Mouse (Mus musculus) heart, embryonic 15.5 days (tissue): ENCODE data around the gene Dnajb13. TPM values are rescaled to one million over a fixed set of nuclear protein-coding genes. Genes with fewer than 3 reads are reported as not detected.
A peak's percentile ranks its signal among the peaks of the same experiment; 100 is the strongest.

Source experiments
- ATAC-seq: fragments of 200-750 bp; cut with Nextera tagmentation; replicated peaks from 2 replicates; pipeline ENCODE4 v1.8.0; 2017; ENCODE audit warnings: low read depth, moderate TSS enrichment; ENCODE audit not compliant: insufficient number of reproducible peaks, insufficient read depth, low FRiP score
- H3K27ac ChIP-seq: fragments of 300-500 bp; sonication (generic); 2 replicates; pipeline ENCODE4 v1.5.1; 2015; ENCODE audit warnings: mild to moderate bottlenecking, inconsistent platforms
- H3K27me3 ChIP-seq: fragments of 300-500 bp; sonication (generic); 2 replicates; pipeline ENCODE4 v1.6.1; 2015; ENCODE audit warnings: inconsistent platforms
- H3K36me3 ChIP-seq: fragments of 300-500 bp; sonication (generic); 2 replicates; pipeline ENCODE4 v1.6.1; 2015; ENCODE audit warnings: mild to moderate bottlenecking, inconsistent platforms
- H3K4me1 ChIP-seq: fragments of 300-500 bp; sonication (generic); replicated peaks from 2 replicates; pipeline ENCODE4 v1.6.1; 2015; ENCODE audit warnings: inconsistent platforms
- H3K4me2 ChIP-seq: fragments of 300-500 bp; sonication (generic); 2 replicates; pipeline ENCODE4 v1.6.1; 2015; ENCODE audit warnings: inconsistent platforms, mild to moderate bottlenecking, moderate library complexity
- H3K4me3 ChIP-seq: fragments of 300-500 bp; sonication (generic); 2 replicates; pipeline ENCODE4 v1.5.1; 2015; ENCODE audit warnings: mild to moderate bottlenecking, inconsistent platforms
- H3K9ac ChIP-seq: fragments of 300-500 bp; sonication (generic); 2 replicates; pipeline ENCODE4 v1.6.1; 2015; ENCODE audit warnings: mild to moderate bottlenecking, inconsistent platforms
- H3K9me3 ChIP-seq: fragments of 300-500 bp; sonication (generic); replicated peaks from 2 replicates; pipeline ENCODE4 v1.6.1; 2016; ENCODE audit warnings: inconsistent platforms
- WGBS: fragments of 180-500 bp; shearing (Covaris S2); methylation state at CpG from one replicate; pipeline ENCODE4 v1.1.7; 2015; ENCODE audit warnings: mixed read lengths; 5-methylcytosine and 5-hydroxymethylcytosine counted together
- polyA plus RNA-seq: library from polyadenylated mRNA; unstranded; fragments of >200 nt; fragmentation: Nextera tagmentation; extraction: Ambion mirVana; gene quantifications from 2 replicates; pipeline ENCODE4 v1.2.1, GENCODE M21; 2015

Gene Dnajb13
- polyA plus RNA-seq, 1 experiment from 2014 or later: 0.18 TPM

GRCm38 (mm10) chr7:100537519-100537902 lies 22.8 kb upstream of the Dnajb13 start:
- H3K36me3 ChIP-seq: peaks cover 20% of the 10 kb centered on the region
- peak overlapping the region; percentile 58 for H3K4me2 ChIP-seq
- 27% methylated on average over 7 of the region's 7 CpGs for WGBS
- ATAC-seq: no peak
- peak overlapping the region; percentile 70 for H3K4me3 ChIP-seq
- H3K9ac ChIP-seq: peak overlapping the region; percentile 78
- H3K4me1 ChIP-seq: peaks cover 8% of the 10 kb centered on the region; the same call in 1 of the 2 replicates
- no peaks in the 10 kb centered on the region for H3K9me3 ChIP-seq
- no peaks in the 10 kb centered on the region for H3K27me3 ChIP-seq
- H3K27ac ChIP-seq: peak overlapping the region; percentile 85; the same call in 1 of the 2 replicates

DNA sequence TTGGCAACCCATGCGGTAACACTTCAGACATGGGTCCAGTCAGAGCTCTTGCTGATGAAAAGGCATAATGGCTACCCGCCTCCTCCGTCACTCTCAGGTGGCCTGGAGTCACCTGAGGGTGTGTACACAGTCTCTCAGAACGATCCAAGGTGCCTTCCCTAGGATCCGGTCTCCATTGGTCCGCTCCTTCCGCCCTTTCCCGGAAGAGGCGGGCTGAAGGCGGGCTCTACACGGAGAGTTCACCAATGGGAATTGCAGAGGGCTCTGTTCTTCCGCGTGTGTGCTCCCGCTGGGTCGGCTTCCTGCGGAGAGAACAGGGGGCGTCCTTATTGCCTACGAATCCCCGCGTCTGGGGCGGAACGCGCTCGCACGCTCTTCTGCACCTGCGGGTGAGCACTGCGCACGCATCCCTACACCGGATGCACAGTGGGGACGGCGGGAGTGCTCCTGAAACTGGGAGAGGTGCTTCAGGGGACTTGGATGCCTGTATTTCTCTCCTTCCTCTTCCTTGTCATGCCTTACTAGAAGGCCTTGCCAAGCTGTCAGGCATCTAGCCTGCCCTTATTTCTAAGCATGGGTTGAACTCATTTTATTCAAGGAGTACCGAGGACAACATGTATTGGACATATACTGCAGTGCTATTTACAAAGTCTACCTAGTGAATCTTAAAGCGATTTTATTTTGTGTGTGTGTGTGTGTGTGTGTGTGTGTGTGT lies 22.2 kb upstream of the Dnajb13 start, which contains the start of gene Coa4:
TSS of gene Coa4 (plus strand) at position 268 of the 715 bp plus-strand sequence.
- peak; percentile 99 for ATAC-seq
- H3K9me3 ChIP-seq: no peaks in the 10 kb centered on the region
- H3K4me2 ChIP-seq: peak within 1 kb of the TSS; percentile 58
- peak within 1 kb of the TSS; percentile 70 for H3K4me3 ChIP-seq
- H3K27me3 ChIP-seq: no peaks in the 10 kb centered on the region
- H3K9ac ChIP-seq: peak within 1 kb of the TSS; percentile 78
- H3K27ac ChIP-seq: peak within 1 kb of the TSS; percentile 85
- WGBS: under 1% methylated on average over 33 of the region's 33 CpGs
- peaks cover 20% of the 10 kb centered on the region for H3K36me3 ChIP-seq
- H3K4me1 ChIP-seq: peaks cover 8% of the 10 kb centered on the region; the same call in 1 of the 2 replicates

DNA sequence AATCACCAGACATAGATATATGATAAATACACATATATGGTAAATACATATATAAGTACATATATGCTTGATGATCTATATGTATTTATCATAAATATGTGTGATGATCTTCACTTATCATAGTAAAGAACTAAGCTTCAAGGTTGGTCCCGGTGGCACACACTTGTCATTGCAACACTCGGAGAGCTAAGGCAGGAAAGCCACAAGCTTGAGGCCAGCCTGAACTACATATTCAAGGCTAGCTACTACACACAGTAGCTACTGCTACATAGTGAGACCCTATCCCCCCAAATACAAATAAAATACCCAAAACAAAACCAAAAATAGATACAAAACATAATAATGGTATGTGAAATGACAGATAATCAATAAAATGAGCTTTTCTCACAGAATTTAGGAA lies 21.1 kb upstream of the Dnajb13 start:
- 68% methylated on average over 2 of the region's 2 CpGs for WGBS

GRCm38 (mm10) chr7:100534216-100534615 lies 19.5 kb upstream of the Dnajb13 start:
- Histone ChIP-seq H3K27ac (no peak overlapping the region), H3K9me3 (no peaks in the 10 kb centered on the region), H3K36me3 (peaks cover 5% of the 10 kb centered on the region), H3K4me1 (peaks cover 8% of the 10 kb centered on the region; the same call in 1 of the 2 replicates), H3K4me2 (no peak overlapping the region), H3K27me3 (no peaks in the 10 kb centered on the region), H3K9ac (no peak overlapping the region), H3K4me3 (no peak overlapping the region)
- no peak for ATAC-seq
- 69% methylated on average over 3 of the region's 3 CpGs for WGBS

More for the DNA sequence above, 21.1 kb upstream of the Dnajb13 start:
- no peaks in the 10 kb centered on the region for H3K9me3 ChIP-seq
- H3K27me3 ChIP-seq: no peaks in the 10 kb centered on the region
- H3K4me3 ChIP-seq: no peak overlapping the region
- H3K4me2 ChIP-seq: no peak overlapping the region
- no peak for ATAC-seq
- no peak overlapping the region for H3K27ac ChIP-seq
- peaks cover 20% of the 10 kb centered on the region for H3K36me3 ChIP-seq
- H3K4me1 ChIP-seq: peaks cover 8% of the 10 kb centered on the region; the same call in 1 of the 2 replicates
- H3K9ac ChIP-seq: no peak overlapping the region

DNA sequence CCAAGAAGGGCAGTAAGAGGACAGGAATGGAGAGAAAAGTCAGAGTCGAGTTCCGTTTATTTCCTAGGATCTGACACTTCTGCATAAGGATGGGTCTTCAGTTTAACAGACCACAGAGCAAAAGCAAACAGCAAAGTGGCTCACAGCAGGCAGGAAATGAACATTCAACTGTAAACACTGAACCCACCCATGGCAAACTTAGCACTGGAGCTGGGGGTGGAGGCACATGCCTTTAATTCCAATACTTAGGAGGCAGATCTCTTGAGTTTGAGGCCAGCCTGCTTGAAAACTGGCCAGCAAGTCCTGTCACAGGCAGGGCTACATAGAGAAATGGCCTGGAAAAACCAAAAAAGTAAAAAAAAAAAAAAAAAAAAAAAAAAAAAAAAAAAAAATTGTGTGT lies 18.7 kb upstream of the Dnajb13 start:
- Histone ChIP-seq H3K27me3 (no peaks in the 10 kb centered on the region), H3K27ac (no peak overlapping the region), H3K4me3 (no peak overlapping the region), H3K9ac (no peak overlapping the region), H3K36me3 (no peaks in the 10 kb centered on the region), H3K4me1 (peaks cover 8% of the 10 kb centered on the region; the same call in 1 of the 2 replicates), H3K4me2 (no peak overlapping the region), H3K9me3 (no peaks in the 10 kb centered on the region)
- ATAC-seq: no peak
- 58% methylated on average over 2 of the region's 2 CpGs for WGBS

- Histone ChIP-seq H3K27ac (no peak overlapping the region), H3K4me2 (no peak overlapping the region), H3K4me1 (no peaks in the 10 kb centered on the region), H3K27me3 (no peaks in the 10 kb centered on the region; the same call in 1 of the 2 replicates), H3K36me3 (no peaks in the 10 kb centered on the region), H3K9me3 (no peaks in the 10 kb centered on the region), H3K9ac (no peak overlapping the region), H3K4me3 (no peak overlapping the region)
- ATAC-seq: no peak
- 87% methylated on average over 5 of the region's 5 CpGs for WGBS
These were observed 16.0 kb upstream of the Dnajb13 start for GRCm38 (mm10) chr7:100530766-100531165.

DNA sequence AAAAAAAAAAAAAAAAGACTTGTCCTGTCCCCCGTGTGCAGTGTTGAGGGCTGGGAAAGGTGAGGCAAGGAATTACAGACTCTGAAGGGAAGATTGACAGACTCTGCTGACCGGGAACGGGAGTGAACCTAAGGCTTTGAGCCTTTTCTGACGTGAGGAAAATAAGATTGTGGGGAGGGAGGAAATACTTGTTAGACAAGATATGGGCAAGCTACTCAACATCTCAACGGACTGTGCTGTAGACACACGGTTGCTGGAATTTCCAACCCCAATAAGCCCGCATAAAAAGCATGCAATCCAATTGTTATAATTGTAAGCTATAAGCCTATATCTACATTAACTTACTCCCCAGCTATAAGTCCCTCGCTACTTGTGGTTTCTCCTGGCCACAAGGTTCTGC lies 9.9 kb upstream of the Dnajb13 start:
- WGBS: 60% methylated on average over 8 of the region's 8 CpGs
- no peak overlapping the region for H3K27ac ChIP-seq

DNA sequence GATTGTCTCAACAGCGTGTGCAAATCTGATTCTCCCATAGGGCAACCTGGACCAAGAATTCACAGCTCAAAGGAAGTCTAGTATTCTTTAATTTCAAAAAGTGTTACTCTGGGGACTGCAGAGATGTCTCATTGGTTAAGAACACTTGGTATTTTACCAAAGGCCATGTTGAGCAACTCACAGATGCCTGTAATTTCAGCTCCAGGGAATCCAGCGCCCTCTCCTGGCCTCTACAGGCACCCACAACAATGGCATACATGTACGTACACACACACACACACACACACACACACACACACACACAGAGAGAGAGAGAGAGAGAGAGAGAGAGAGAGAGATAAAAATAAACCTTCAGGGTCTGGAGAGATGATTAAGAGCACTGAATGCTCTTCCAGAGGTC lies 7.5 kb upstream of the Dnajb13 start:
- no peak for ATAC-seq
- Histone ChIP-seq H3K27me3 (no peaks in the 10 kb centered on the region; the same call in 1 of the 2 replicates), H3K9ac (no peak overlapping the region), H3K4me3 (no peak overlapping the region), H3K4me1 (no peaks in the 10 kb centered on the region), H3K4me2 (no peak overlapping the region), H3K36me3 (no peaks in the 10 kb centered on the region), H3K9me3 (no peaks in the 10 kb centered on the region), H3K27ac (no peak overlapping the region)
- 76% methylated on average over 3 of the region's 3 CpGs for WGBS

More for the DNA sequence above, 9.9 kb upstream of the Dnajb13 start:
- Histone ChIP-seq H3K4me3 (no peak overlapping the region), H3K27me3 (no peaks in the 10 kb centered on the region; the same call in 1 of the 2 replicates), H3K9me3 (no peaks in the 10 kb centered on the region), H3K36me3 (no peaks in the 10 kb centered on the region), H3K4me1 (no peaks in the 10 kb centered on the region), H3K9ac (no peak overlapping the region), H3K4me2 (no peak overlapping the region)
- no peak for ATAC-seq

- Histone ChIP-seq H3K36me3 (no peaks in the 10 kb centered on the region), H3K9me3 (no peaks in the 10 kb centered on the region), H3K27me3 (no peaks in the 10 kb centered on the region), H3K4me3 (no peak overlapping the region), H3K9ac (no peak overlapping the region), H3K4me1 (no peaks in the 10 kb centered on the region), H3K27ac (no peak overlapping the region), H3K4me2 (no peak overlapping the region)
- no peak for ATAC-seq
- 23% methylated on average over 10 of the region's 10 CpGs for WGBS
These were observed 6.0 kb upstream of the Dnajb13 start for GRCm38 (mm10) chr7:100520663-100521285.

- no peaks in the 10 kb centered on the region for H3K36me3 ChIP-seq
- no peak overlapping the region for H3K4me2 ChIP-seq
- whole genome bisulfite sequencing: 59% methylated on average over 7 of the region's 7 CpGs
- no peaks in the 10 kb centered on the region for H3K27me3 ChIP-seq
- H3K27ac ChIP-seq: no peak overlapping the region
- H3K4me1 ChIP-seq: no peaks in the 10 kb centered on the region
- no peak for ATAC-seq
- H3K9me3 ChIP-seq: no peaks in the 10 kb centered on the region
- no peak overlapping the region for H3K9ac ChIP-seq
- H3K4me3 ChIP-seq: no peak overlapping the region
These were observed 5.4 kb upstream of the Dnajb13 start for GRCm38 (mm10) chr7:100520204-100520603.

- Histone ChIP-seq H3K4me1 (no peaks in the 10 kb centered on the region), H3K9me3 (no peaks in the 10 kb centered on the region), H3K36me3 (no peaks in the 10 kb centered on the region), H3K9ac (no peak overlapping the region), H3K4me3 (no peak overlapping the region), H3K27ac (no peak overlapping the region), H3K27me3 (0 out of 2 replicates have a peak, but pooled peaks cover 3% of the 10 kb centered on the region), H3K4me2 (no peak overlapping the region)
- WGBS: 62% methylated on average over 8 of the region's 8 CpGs
- no peak for ATAC-seq
These were observed 3.2 kb downstream of the Dnajb13 start for GRCm38 (mm10) chr7:100511602-100512001.
